Mouse (Mus musculus) heart, embryonic 15.5 days (tissue): ENCODE measurements around the gene Dennd1a. TPM values are rescaled to one million over a fixed set of nuclear protein-coding genes. Genes with fewer than 3 reads are reported as not detected.

Experiments
- ATAC-seq: fragments of 200-750 bp; cut with Nextera tagmentation; replicated peaks from 2 replicates; pipeline ENCODE4 v1.8.0; 2017; ENCODE audit warnings: low read depth, moderate TSS enrichment; ENCODE audit not compliant: insufficient number of reproducible peaks, insufficient read depth, low FRiP score
- H3K27ac ChIP-seq: fragments of 300-500 bp; sonication (generic); 2 replicates; pipeline ENCODE4 v1.5.1; 2015; ENCODE audit warnings: mild to moderate bottlenecking, inconsistent platforms
- H3K27me3 ChIP-seq: fragments of 300-500 bp; sonication (generic); 2 replicates; pipeline ENCODE4 v1.6.1; 2015; ENCODE audit warnings: inconsistent platforms
- H3K36me3 ChIP-seq: fragments of 300-500 bp; sonication (generic); 2 replicates; pipeline ENCODE4 v1.6.1; 2015; ENCODE audit warnings: mild to moderate bottlenecking, inconsistent platforms
- H3K4me1 ChIP-seq: fragments of 300-500 bp; sonication (generic); replicated peaks from 2 replicates; pipeline ENCODE4 v1.6.1; 2015; ENCODE audit warnings: inconsistent platforms
- H3K4me2 ChIP-seq: fragments of 300-500 bp; sonication (generic); 2 replicates; pipeline ENCODE4 v1.6.1; 2015; ENCODE audit warnings: inconsistent platforms, mild to moderate bottlenecking, moderate library complexity
- H3K4me3 ChIP-seq: fragments of 300-500 bp; sonication (generic); 2 replicates; pipeline ENCODE4 v1.5.1; 2015; ENCODE audit warnings: mild to moderate bottlenecking, inconsistent platforms
- H3K9ac ChIP-seq: fragments of 300-500 bp; sonication (generic); 2 replicates; pipeline ENCODE4 v1.6.1; 2015; ENCODE audit warnings: mild to moderate bottlenecking, inconsistent platforms
- H3K9me3 ChIP-seq: fragments of 300-500 bp; sonication (generic); replicated peaks from 2 replicates; pipeline ENCODE4 v1.6.1; 2016; ENCODE audit warnings: inconsistent platforms
- WGBS: fragments of 180-500 bp; shearing (Covaris S2); methylation state at CpG from one replicate; pipeline ENCODE4 v1.1.7; 2015; ENCODE audit warnings: mixed read lengths; 5-methylcytosine and 5-hydroxymethylcytosine counted together
- polyA plus RNA-seq: library from polyadenylated mRNA; unstranded; fragments of >200 nt; fragmentation: Nextera tagmentation; extraction: Ambion mirVana; gene quantifications from 2 replicates; pipeline ENCODE4 v1.2.1, GENCODE M21; 2015

Gene Dennd1a
- polyA plus RNA-seq, 1 experiment from 2014 or later = 10.5 TPM

DNA sequence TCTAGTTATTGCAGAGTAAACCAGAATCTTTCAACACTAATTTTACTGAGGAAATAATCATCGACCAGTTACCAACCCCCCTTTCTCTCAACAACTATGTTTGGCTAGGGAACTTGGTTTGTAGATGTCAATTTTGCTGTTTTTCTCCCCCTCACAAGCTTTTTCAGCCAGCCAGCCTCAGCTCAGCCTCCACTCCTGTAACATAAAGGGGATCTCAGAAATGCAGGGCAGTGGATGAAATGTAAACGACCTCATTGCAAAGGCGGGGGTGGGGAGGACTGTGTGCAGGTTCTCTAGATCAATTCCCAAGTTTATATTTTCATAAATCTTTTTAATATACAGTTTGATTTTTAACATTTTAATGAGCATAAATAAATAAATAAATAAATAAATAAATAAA lies 147.7 kb downstream of the Dennd1a start:
- Histone ChIP-seq H3K27ac (no peak overlapping the region), H3K36me3 (no peaks in the 10 kb centered on the region), H3K9ac (no peak overlapping the region), H3K9me3 (no peaks in the 10 kb centered on the region), H3K4me3 (no peak overlapping the region), H3K27me3 (no peaks in the 10 kb centered on the region), H3K4me2 (no peak overlapping the region), H3K4me1 (0 out of 2 replicates have a peak, but pooled peaks cover 10% of the 10 kb centered on the region)
- no peak for ATAC-seq
- 62% methylated on average over 3 of the region's 3 CpGs for WGBS

DNA sequence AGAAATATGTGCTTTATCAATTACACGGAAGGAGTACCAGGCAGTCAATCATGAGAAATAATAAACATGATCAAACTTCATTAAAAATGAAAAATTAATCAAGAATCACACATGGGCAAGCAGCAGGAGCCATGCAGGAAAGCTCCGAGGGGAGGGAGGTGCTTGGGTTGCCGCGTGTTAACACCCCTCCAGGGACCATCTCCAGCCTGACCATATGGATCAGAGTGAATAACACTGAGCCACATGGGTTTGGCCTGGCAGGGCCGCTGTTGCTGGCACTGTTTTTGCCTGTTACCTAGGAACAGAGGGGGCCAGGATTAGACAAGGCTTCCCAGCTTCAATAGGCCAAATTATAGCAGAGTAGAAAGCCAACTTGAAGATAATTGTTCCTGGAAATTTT lies 150.1 kb downstream of the Dennd1a start:
- Histone ChIP-seq H3K9me3 (no peaks in the 10 kb centered on the region), H3K4me2 (no peak overlapping the region), H3K27me3 (no peaks in the 10 kb centered on the region), H3K27ac (no peak overlapping the region), H3K9ac (no peak overlapping the region), H3K4me3 (no peak overlapping the region), H3K36me3 (no peaks in the 10 kb centered on the region), H3K4me1 (peaks cover 6% of the 10 kb centered on the region; the same call in 1 of the 2 replicates)
- 40% methylated on average over 5 of the region's 5 CpGs for WGBS
- ATAC-seq = no peak; the same call in 1 of the 2 replicates

GRCm38 (mm10) chr2:38135427-38135826 lies 151.8 kb downstream of the Dennd1a start:
- no peak for ATAC-seq
- Histone ChIP-seq H3K4me3 (no peak overlapping the region), H3K9me3 (no peaks in the 10 kb centered on the region), H3K9ac (no peak overlapping the region), H3K4me1 (peaks cover 11% of the 10 kb centered on the region), H3K27ac (no peak overlapping the region), H3K36me3 (no peaks in the 10 kb centered on the region), H3K4me2 (no peak overlapping the region), H3K27me3 (no peaks in the 10 kb centered on the region)
- 61% methylated on average over 3 of the region's 3 CpGs for WGBS

DNA sequence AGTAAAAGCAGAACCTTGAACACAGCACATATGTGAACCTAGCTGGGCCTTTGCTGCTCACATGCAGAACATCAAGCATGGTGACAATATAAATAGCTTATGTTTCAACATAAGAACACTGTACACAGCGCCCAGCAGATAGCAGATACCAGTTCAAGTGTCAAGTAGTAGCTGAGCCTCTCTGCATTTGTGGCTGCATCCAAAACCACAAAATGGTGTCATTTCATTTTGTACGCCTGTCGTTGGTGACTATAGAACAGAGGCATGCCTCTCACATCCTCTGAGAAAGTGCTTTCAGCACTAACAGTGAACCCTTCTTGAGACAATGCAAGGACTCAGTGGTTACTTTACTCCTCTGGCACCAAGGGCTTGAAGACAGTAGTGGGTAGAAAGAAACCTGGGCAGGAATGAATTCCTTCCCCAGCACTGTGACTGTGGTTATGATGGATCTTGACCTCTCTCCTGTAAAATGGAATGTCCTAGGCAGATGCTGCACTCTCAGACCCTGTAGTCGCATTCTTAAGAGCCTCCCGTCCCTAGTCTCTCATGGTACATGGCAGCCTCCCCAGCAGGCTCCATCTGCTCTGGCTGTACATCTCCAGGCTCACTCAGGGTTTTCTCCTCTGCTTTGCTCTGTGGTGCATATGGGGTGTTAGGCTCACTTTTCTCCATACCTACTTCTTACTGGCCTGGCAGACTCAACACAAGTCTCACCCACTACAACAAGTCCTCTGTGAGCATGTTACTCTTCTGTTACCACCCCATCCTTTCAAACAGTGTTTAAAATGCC lies 154.0 kb downstream of the Dennd1a start:
- no peak overlapping the region for H3K27ac ChIP-seq
- peaks cover 19% of the 10 kb centered on the region for H3K4me1 ChIP-seq
- no peaks in the 10 kb centered on the region for H3K9me3 ChIP-seq
- ATAC-seq = no peak
- 66% methylated on average over 5 of the region's 5 CpGs for WGBS
- H3K4me2 ChIP-seq = no peak overlapping the region
- no peaks in the 10 kb centered on the region for H3K36me3 ChIP-seq
- H3K9ac ChIP-seq = no peak overlapping the region
- no peak overlapping the region for H3K4me3 ChIP-seq
- H3K27me3 ChIP-seq = no peaks in the 10 kb centered on the region

- H3K9me3 ChIP-seq = no peaks in the 10 kb centered on the region
- no peaks in the 10 kb centered on the region for H3K36me3 ChIP-seq
- WGBS = 77% methylated on average over 1 of the region's 1 CpGs
- no peaks in the 10 kb centered on the region for H3K27me3 ChIP-seq
- ATAC-seq = no peak
- H3K27ac ChIP-seq = no peak overlapping the region
- no peak overlapping the region for H3K4me3 ChIP-seq
- peaks cover 19% of the 10 kb centered on the region for H3K4me1 ChIP-seq
- no peak overlapping the region for H3K4me2 ChIP-seq
- no peak overlapping the region for H3K9ac ChIP-seq
Observed at GRCm38 (mm10) chr2:38132233-38132822, 154.9 kb downstream of the Dennd1a start.

DNA sequence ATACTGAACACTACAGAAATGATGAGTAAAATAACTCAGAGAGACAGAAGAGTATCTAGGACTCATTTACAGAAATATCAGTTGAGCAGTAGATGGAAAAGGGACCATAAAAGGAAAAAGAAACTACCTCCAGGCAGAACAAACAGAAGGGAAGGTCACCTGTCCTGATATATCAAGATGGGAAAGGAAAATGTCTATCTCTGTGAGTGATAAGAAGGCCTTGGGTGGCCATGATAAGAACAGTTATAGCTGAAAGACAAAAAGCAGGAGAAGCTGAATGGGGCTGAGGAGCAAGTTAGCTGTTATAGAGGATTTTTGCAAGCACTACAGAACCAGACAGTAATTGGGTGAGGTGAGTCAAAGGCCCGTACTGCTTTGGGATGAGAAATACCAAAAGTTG lies 155.7 kb downstream of the Dennd1a start:
- Histone ChIP-seq H3K4me1 (peaks cover 21% of the 10 kb centered on the region), H3K27me3 (no peaks in the 10 kb centered on the region), H3K9me3 (no peaks in the 10 kb centered on the region), H3K4me3 (no peak overlapping the region), H3K9ac (no peak overlapping the region), H3K36me3 (no peaks in the 10 kb centered on the region), H3K27ac (no peak overlapping the region), H3K4me2 (no peak overlapping the region)
- ATAC-seq = no peak
- 78% methylated on average over 1 of the region's 1 CpGs for WGBS

DNA sequence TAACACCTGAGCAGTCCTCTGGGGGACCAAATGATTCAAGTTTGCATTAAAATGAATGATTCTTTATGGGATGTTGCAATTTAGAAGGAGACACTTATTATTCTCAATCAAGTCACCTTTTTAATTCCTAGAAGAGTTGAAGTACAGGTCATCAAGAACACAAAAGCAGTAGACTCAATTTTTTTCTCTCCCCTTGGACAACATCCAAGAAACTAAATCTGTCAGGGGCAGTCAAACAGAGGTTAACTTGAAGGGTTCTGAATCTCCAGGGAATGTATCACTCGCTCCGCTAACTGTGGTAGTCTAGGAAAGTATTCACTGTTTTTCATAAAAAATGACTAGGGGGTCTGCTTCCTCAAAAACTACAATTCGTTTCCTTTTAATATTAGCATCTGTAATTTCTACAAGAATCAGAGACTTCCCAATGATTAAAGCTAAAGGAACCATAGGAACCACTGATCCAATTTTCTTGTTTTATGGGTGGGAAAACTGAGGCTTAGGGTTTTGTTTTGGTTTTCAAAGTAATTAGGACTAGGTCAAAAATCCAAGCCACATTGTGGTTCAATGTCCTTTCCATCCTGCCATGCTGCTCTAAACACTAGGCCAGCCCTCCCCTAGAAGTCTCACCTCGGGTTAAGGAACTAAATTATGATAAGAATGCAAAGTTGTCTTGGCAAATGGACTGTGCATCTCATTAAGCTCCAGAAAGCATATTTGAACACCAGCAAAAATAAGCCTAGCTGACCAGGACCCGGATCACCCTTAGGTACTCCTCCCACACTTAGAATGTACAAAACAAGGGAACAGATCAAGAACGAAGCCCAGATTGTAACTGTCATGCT lies 157.0 kb downstream of the Dennd1a start:
- Histone ChIP-seq H3K4me2 (no peak overlapping the region), H3K27me3 (no peaks in the 10 kb centered on the region), H3K4me3 (no peak overlapping the region), H3K36me3 (no peaks in the 10 kb centered on the region), H3K4me1 (peaks cover 30% of the 10 kb centered on the region), H3K9ac (no peak overlapping the region), H3K27ac (no peak overlapping the region), H3K9me3 (no peaks in the 10 kb centered on the region)
- 51% methylated on average over 6 of the region's 6 CpGs for WGBS
- no peak for ATAC-seq

- no peak overlapping the region for H3K4me2 ChIP-seq
- no peaks in the 10 kb centered on the region for H3K36me3 ChIP-seq
- WGBS = 8% methylated on average over 3 of the region's 3 CpGs
- peaks cover 26% of the 10 kb centered on the region for H3K4me1 ChIP-seq
- H3K27me3 ChIP-seq = no peaks in the 10 kb centered on the region
- ATAC-seq = no peak
- no peak overlapping the region for H3K27ac ChIP-seq
- H3K4me3 ChIP-seq = no peak overlapping the region
- no peak overlapping the region for H3K9ac ChIP-seq
- H3K9me3 ChIP-seq = no peaks in the 10 kb centered on the region
Observed at GRCm38 (mm10) chr2:38126383-38126732, 160.8 kb downstream of the Dennd1a start.

- H3K27me3 ChIP-seq = no peaks in the 10 kb centered on the region
- H3K4me2 ChIP-seq = no peak overlapping the region
- peaks cover 23% of the 10 kb centered on the region for H3K4me1 ChIP-seq
- no peak overlapping the region for H3K27ac ChIP-seq
- 42% methylated on average over 5 of the region's 5 CpGs for WGBS
- H3K36me3 ChIP-seq = no peaks in the 10 kb centered on the region
- no peak overlapping the region for H3K4me3 ChIP-seq
- no peaks in the 10 kb centered on the region for H3K9me3 ChIP-seq
- H3K9ac ChIP-seq = no peak overlapping the region
- ATAC-seq = no peak
Observed at GRCm38 (mm10) chr2:38125671-38126382, 161.4 kb downstream of the Dennd1a start.

GRCm38 (mm10) chr2:38124727-38125126 lies 162.5 kb downstream of the Dennd1a start:
- no peaks in the 10 kb centered on the region for H3K9me3 ChIP-seq
- H3K9ac ChIP-seq = no peak overlapping the region
- no peaks in the 10 kb centered on the region for H3K27me3 ChIP-seq
- no peak for ATAC-seq
- no peak overlapping the region for H3K4me3 ChIP-seq
- H3K4me1 ChIP-seq = peaks cover 14% of the 10 kb centered on the region
- no peak overlapping the region for H3K27ac ChIP-seq
- no peak overlapping the region for H3K4me2 ChIP-seq
- 69% methylated on average over 1 of the region's 1 CpGs for WGBS
- no peaks in the 10 kb centered on the region for H3K36me3 ChIP-seq

DNA sequence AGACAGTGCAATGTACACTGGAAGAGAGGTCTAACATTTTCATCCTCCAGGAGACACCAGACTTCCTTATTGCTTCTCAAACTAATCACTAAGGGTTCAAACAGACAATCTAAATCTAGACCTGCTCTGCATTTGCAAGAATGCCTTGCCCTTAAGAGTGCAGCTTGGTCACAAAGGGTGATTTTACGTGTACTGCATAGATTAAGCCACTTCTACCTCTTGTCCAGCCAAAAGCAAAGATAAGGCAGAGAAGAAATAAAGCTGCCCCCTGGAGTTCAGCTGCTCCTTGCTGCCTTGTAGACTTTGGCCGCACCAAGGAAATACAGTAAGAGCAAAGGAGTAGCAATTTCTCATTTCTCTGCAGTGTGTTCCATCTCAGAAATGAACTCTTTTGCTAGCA lies 172.2 kb downstream of the Dennd1a start:
- no peaks in the 10 kb centered on the region for H3K27me3 ChIP-seq
- WGBS = 61% methylated on average over 2 of the region's 2 CpGs
- ATAC-seq = no peak

More for the DNA sequence above, 172.2 kb downstream of the Dennd1a start:
- H3K9ac ChIP-seq = no peak overlapping the region
- H3K36me3 ChIP-seq = no peaks in the 10 kb centered on the region
- peaks cover 6% of the 10 kb centered on the region; the same call in 1 of the 2 replicates for H3K4me1 ChIP-seq
- H3K27ac ChIP-seq = no peak overlapping the region
- no peaks in the 10 kb centered on the region for H3K9me3 ChIP-seq
- H3K4me3 ChIP-seq = no peak overlapping the region
- no peak overlapping the region for H3K4me2 ChIP-seq
